Mouse (Mus musculus): ENCODE results near the gene Tmem117. TPM values are rescaled to one million over a fixed set of nuclear protein-coding genes. Genes with fewer than 3 reads are reported as not detected.

Gene Tmem117
- polyA plus RNA-seq, 1 experiment from 2014 or later: 3.8 TPM

GRCm38 (mm10) chr15:94687176-94687575, 58.1 kb downstream of the Tmem117 start:
- Histone ChIP-seq H3K9ac (replicated peaks) (no peak overlapping the region), H3K27me3 (no peaks in the 10 kb centered on the region), H3K36me3 (no peaks in the 10 kb centered on the region), H3K4me1 (replicated peaks) (no peaks in the 10 kb centered on the region), H3K4me2 (replicated peaks) (no peak overlapping the region), H3K27ac (no peak overlapping the region), H3K9me3 (no peaks in the 10 kb centered on the region), H3K4me3 (replicated peaks) (no peak overlapping the region)
- WGBS: 92% methylated on average over 7 of the region's 7 CpGs
- no peak for ATAC-seq

DNA sequence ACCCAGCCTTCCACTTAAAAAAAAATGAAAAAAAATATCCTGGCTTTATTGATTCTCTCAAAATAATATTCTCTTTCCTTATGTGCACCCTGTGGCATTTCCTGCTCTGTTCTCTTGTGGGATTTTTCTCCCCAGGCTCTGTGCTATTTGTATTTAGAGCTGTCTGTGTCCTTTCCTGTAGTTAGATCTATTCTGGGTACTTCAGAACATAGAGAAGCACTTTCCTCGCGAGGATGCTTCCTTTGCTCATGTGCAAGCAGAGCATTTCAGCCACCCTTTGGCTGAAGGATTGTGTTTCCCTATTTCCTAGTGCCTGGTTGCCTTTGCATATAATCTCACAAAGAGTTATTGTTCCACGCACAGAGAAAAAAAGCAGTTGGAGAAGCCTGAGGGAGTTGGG, 58.6 kb downstream of the Tmem117 start:
- no peak for ATAC-seq
- no peak overlapping the region for H3K27ac ChIP-seq

DNA sequence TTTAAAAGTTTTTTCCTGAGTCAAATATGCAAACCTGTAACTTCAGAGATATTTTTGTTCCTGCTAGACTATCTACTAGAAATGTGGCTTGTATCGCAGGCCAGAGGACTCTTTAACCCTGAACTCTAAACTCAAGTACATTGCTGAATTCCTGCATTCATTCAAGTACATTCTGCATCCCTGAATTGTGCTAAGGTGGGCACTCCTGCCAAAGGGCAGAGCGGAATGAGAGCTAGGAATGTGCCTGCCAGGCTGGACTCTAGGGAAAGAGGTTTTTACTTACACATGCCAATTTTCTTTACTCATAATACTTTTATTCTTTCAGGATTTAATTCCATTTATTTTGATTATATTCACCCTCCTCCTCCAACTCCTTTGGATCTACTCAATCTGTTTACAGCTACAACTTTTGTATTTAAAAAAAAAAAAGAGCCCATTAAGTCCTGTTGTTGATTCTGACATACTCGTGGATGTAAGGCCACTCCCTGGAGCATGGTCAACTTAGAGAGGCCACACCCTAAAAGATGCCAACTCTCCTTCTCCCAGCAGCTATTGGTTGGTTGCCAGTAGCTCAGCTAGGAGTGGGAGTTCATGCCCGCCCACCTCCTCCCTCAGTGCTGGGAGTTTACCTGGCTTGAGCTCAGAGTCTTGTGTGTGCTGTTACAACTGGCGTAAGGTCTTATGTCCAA, 60.3 kb downstream of the Tmem117 start:
- Histone ChIP-seq H3K4me2 (replicated peaks) (no peak overlapping the region), H3K4me3 (replicated peaks) (no peak overlapping the region), H3K9me3 (no peaks in the 10 kb centered on the region), H3K27me3 (no peaks in the 10 kb centered on the region), H3K9ac (replicated peaks) (no peak overlapping the region), H3K4me1 (replicated peaks) (no peaks in the 10 kb centered on the region), H3K36me3 (no peaks in the 10 kb centered on the region), H3K27ac (no peak overlapping the region)
- 89% methylated on average over 5 of the region's 5 CpGs for WGBS
- ATAC-seq: no peak

More for the DNA sequence above, 58.6 kb downstream of the Tmem117 start:
- no peaks in the 10 kb centered on the region for H3K4me1 ChIP-seq (replicated peaks)
- no peaks in the 10 kb centered on the region for H3K36me3 ChIP-seq
- H3K4me3 ChIP-seq (replicated peaks): no peak overlapping the region
- no peaks in the 10 kb centered on the region for H3K9me3 ChIP-seq
- no peak overlapping the region for H3K4me2 ChIP-seq (replicated peaks)
- WGBS: 85% methylated on average over 3 of the region's 3 CpGs
- H3K9ac ChIP-seq (replicated peaks): no peak overlapping the region
- H3K27me3 ChIP-seq: no peaks in the 10 kb centered on the region

DNA sequence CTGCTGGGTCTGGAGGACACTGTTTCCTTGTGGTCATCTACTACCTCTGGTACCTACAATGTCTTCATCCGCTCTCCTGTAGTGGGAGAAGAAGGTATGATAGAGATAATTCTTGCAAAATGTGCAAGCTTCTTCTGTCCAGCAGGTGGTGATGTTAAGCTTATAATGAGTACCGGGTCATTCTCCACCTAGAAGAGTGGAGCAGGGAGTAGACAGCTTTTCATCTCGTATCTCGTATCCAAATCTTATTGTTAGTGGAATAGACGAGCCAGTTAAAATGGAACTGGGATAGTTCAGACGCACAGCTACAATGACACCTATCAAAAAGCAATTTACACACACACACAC, 60.8 kb downstream of the Tmem117 start:
- WGBS: 69% methylated on average over 6 of the region's 6 CpGs
- H3K9me3 ChIP-seq: no peaks in the 10 kb centered on the region
- no peaks in the 10 kb centered on the region for H3K27me3 ChIP-seq
- H3K4me1 ChIP-seq (replicated peaks): no peaks in the 10 kb centered on the region
- no peak overlapping the region for H3K4me3 ChIP-seq (replicated peaks)
- no peak overlapping the region for H3K9ac ChIP-seq (replicated peaks)
- H3K36me3 ChIP-seq: no peaks in the 10 kb centered on the region
- no peak overlapping the region for H3K27ac ChIP-seq
- no peak for ATAC-seq
- no peak overlapping the region for H3K4me2 ChIP-seq (replicated peaks)

- no peak overlapping the region for H3K4me2 ChIP-seq (replicated peaks)
- no peaks in the 10 kb centered on the region for H3K27me3 ChIP-seq
- H3K27ac ChIP-seq: no peak overlapping the region
- H3K9me3 ChIP-seq: no peaks in the 10 kb centered on the region
- no peak overlapping the region for H3K4me3 ChIP-seq (replicated peaks)
- no peak overlapping the region for H3K9ac ChIP-seq (replicated peaks)
- no peaks in the 10 kb centered on the region for H3K4me1 ChIP-seq (replicated peaks)
- 32% methylated on average over 5 of the region's 5 CpGs for WGBS
- no peaks in the 10 kb centered on the region for H3K36me3 ChIP-seq
- no peak for ATAC-seq
Measured at GRCm38 (mm10) chr15:94722759-94723158, 93.7 kb downstream of the Tmem117 start.

- no peaks in the 10 kb centered on the region for H3K27me3 ChIP-seq
- no peak overlapping the region; the same call in 1 of the 2 replicates for H3K27ac ChIP-seq
- WGBS: 40% methylated on average over 4 of the region's 4 CpGs
- peak; percentile 55; the same call in 1 of the 2 replicates for ATAC-seq
- no peaks in the 10 kb centered on the region for H3K9me3 ChIP-seq
- H3K9ac ChIP-seq (replicated peaks): no peak overlapping the region
- H3K4me1 ChIP-seq (replicated peaks): peaks cover 10% of the 10 kb centered on the region
- no peak overlapping the region for H3K4me3 ChIP-seq (replicated peaks)
- H3K4me2 ChIP-seq (replicated peaks): no peak overlapping the region
- H3K36me3 ChIP-seq: no peaks in the 10 kb centered on the region
Measured at GRCm38 (mm10) chr15:94732104-94732503, 103.1 kb downstream of the Tmem117 start.

DNA sequence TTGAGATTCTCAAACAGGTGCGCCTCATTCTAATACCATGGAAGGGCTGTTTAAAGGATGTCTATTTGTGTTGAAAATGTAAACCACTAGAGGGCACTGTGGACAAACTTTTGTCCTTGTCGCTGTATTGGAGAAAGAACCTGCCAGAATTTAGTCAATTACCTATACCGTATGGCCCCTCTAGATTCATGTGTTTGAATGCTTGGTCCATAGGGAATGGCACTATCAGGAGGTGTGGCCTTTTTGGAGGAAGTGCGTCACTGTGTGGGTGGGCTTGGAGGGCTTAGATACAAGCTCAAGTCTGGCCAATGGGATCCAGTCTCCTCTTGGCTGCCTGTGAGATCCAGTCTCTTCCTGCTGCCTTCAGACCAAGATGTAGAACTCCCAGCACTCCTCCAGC, 140.2 kb downstream of the Tmem117 start:
- WGBS: 17% methylated on average over 4 of the region's 4 CpGs
- Histone ChIP-seq H3K4me3 (replicated peaks) (no peak overlapping the region), H3K4me2 (replicated peaks) (no peak overlapping the region), H3K27ac (no peak overlapping the region), H3K4me1 (replicated peaks) (no peaks in the 10 kb centered on the region), H3K9ac (replicated peaks) (no peak overlapping the region), H3K9me3 (0 out of 2 replicates have a peak, but pooled peaks cover 4% of the 10 kb centered on the region), H3K36me3 (no peaks in the 10 kb centered on the region), H3K27me3 (0 out of 2 replicates have a peak, but pooled peaks cover 7% of the 10 kb centered on the region)
- peak; percentile 90 for ATAC-seq

DNA sequence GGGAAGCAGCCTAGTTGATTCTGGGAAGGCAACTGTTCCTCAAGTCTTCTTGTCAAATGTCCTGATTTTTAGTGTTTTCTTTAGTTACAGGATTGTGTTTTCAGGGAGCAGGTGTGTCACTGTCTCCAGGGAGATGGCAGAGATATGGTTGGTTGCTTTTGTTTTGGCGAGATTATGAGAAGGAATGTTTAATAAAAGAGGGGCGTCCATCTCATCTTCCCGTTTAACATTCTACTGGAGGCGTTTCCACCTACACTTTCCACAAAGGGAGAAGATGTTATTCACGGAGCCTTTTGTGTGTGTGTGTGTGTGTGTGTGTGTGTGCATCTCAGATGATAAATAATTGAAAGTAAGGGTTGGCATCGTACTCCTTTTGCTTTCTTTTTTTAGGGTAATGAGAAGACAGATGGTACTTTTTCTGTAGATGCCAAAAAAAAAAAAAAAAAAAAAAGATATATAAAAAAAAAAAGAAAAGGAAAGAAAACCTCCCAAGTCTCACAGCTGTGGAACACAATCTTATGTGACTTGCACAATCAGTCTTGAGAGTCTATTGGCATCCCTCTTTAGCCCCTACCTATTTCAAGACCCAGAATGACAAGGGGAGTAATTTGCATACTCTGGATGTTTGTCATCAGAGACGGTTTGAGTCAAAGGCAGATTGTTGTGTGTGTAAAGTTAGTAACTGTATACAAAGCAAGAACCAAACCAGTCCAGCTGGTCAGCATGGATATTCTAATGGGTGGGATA, 142.0 kb downstream of the Tmem117 start:
- Histone ChIP-seq H3K27me3 (0 out of 2 replicates have a peak, but pooled peaks cover 7% of the 10 kb centered on the region), H3K9me3 (0 out of 2 replicates have a peak, but pooled peaks cover 4% of the 10 kb centered on the region), H3K4me3 (replicated peaks) (no peak overlapping the region), H3K4me1 (replicated peaks) (no peaks in the 10 kb centered on the region), H3K36me3 (no peaks in the 10 kb centered on the region), H3K9ac (replicated peaks) (no peak overlapping the region), H3K4me2 (replicated peaks) (no peak overlapping the region), H3K27ac (peak overlapping the region; percentile 25; the same call in 1 of the 2 replicates)
- ATAC-seq: no peak
- WGBS: 57% methylated on average over 7 of the region's 7 CpGs

- H3K4me3 ChIP-seq (replicated peaks): no peak overlapping the region
- H3K27ac ChIP-seq: peak overlapping the region; percentile 25; the same call in 1 of the 2 replicates
- WGBS: 86% methylated on average over 19 of the region's 19 CpGs
- no peaks in the 10 kb centered on the region for H3K36me3 ChIP-seq
- no peaks in the 10 kb centered on the region for H3K4me1 ChIP-seq (replicated peaks)
- H3K27me3 ChIP-seq: 0 out of 2 replicates have a peak, but pooled peaks cover 7% of the 10 kb centered on the region
- H3K9me3 ChIP-seq: 0 out of 2 replicates have a peak, but pooled peaks cover 4% of the 10 kb centered on the region
- ATAC-seq: no peak
- no peak overlapping the region for H3K9ac ChIP-seq (replicated peaks)
- no peak overlapping the region for H3K4me2 ChIP-seq (replicated peaks)
Measured at GRCm38 (mm10) chr15:94771691-94772090, 142.7 kb downstream of the Tmem117 start.

DNA sequence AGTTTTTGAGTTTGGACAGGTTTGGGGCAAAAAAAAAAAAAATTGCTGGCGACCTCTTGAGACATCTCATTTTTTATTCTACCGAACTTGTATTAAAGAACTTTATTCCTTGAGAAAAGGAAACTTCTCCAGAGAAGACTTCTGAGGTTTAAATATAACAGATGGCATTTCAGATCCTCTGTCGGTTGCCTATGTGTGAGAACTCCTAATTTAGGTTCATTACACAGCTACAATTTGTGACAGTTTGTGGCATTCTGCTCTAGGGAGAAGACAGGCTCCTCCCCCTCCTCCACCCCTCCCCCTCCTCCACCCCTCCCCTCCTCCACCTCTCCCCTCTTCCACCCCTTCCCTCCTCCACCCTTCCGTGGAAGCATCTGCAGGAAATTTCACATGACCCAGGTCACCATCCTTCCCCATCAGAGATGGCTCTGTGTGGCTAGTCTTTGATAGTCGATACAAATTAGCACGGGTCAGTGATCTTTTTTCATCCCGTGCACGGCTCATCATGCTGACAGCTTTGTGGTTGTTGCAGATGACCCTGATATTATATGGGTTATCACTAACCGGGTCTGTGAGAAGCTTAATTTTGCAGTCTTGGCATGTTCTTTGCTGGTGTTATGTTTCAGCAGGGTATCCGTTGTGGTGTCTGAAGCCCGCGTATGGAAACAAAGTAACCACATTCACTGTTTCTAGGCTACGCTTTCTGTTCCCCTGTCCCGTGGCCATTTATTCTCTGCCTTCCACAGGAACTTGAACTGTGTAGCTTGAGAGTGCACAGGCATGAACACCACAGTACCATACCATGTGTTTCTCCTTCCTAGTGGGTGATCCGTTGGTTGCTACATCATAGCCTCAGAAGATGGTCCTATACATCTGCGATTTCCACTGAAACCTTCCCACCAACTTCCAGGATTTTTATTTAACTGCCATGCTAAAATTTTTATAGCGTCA, 147.4 kb downstream of the Tmem117 start:
- Histone ChIP-seq H3K4me1 (replicated peaks) (no peaks in the 10 kb centered on the region), H3K27ac (no peak overlapping the region), H3K27me3 (no peaks in the 10 kb centered on the region), H3K9me3 (0 out of 2 replicates have a peak, but pooled peaks cover 4% of the 10 kb centered on the region), H3K4me2 (replicated peaks) (0 out of 2 replicates have a peak overlapping the region, but pooled peaks have one; percentile 4), H3K4me3 (replicated peaks) (no peak overlapping the region), H3K9ac (replicated peaks) (no peak overlapping the region), H3K36me3 (no peaks in the 10 kb centered on the region)
- WGBS: 62% methylated on average over 17 of the region's 17 CpGs
- ATAC-seq: no peak

DNA sequence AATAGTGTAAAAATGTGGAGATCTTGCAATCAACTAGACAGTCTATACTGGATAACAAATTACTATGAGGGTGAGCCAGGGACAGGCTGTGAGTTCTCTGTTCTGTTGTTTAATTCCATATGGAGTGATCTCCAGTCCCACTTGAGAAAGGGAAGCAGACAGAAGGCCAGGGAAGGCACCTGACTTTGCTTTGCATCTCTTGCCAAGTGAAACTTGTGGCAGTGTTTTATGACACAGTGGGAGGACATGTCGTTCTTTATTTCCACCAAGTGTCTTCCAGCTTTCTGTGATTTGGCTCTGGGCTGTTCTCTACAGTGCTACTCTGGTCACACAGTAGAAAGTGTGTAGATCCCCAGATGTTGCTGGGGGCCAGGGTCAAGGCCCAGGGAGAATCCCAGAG, 152.5 kb downstream of the Tmem117 start:
- no peak overlapping the region for H3K9ac ChIP-seq (replicated peaks)
- WGBS: 76% methylated on average over 1 of the region's 1 CpGs
- H3K27ac ChIP-seq: no peak overlapping the region
- H3K9me3 ChIP-seq: no peaks in the 10 kb centered on the region
- H3K4me2 ChIP-seq (replicated peaks): no peak overlapping the region
- H3K4me1 ChIP-seq (replicated peaks): no peaks in the 10 kb centered on the region
- ATAC-seq: no peak
- no peaks in the 10 kb centered on the region for H3K27me3 ChIP-seq
- H3K4me3 ChIP-seq (replicated peaks): no peak overlapping the region
- H3K36me3 ChIP-seq: no peaks in the 10 kb centered on the region
